Mouse (Mus musculus) neural tube, embryonic 14.5 days (tissue): Measurements from ENCODE around the gene Frmd4a. TPM values are rescaled to one million over a fixed set of nuclear protein-coding genes. Genes with fewer than 3 reads are reported as not detected.

ENCODE experiments used
- ATAC-seq: fragments of 200-750 bp; cut with Nextera tagmentation; 2 replicates; pipeline ENCODE4 v1.8.0; 2017; ENCODE audit warnings: low read depth, mild to moderate bottlenecking, moderate TSS enrichment, moderate library complexity
- H3K27ac ChIP-seq: fragments of 300-500 bp; sonication (generic); 2 replicates; pipeline ENCODE4 v1.5.1; 2014; ENCODE audit warnings: low read depth, mild to moderate bottlenecking, control low read depth, low read length, moderate library complexity, mixed read lengths
- H3K27me3 ChIP-seq: fragments of 300-500 bp; sonication (generic); 2 replicates; pipeline ENCODE4 v1.6.1; 2014; ENCODE audit warnings: low read length; ENCODE audit not compliant: control insufficient read depth, insufficient read depth
- H3K36me3 ChIP-seq: fragments of 300-500 bp; sonication (generic); 2 replicates; pipeline ENCODE4 v1.6.1; 2014; ENCODE audit warnings: low read length, mixed read lengths; ENCODE audit not compliant: control insufficient read depth, insufficient read depth
- H3K4me1 ChIP-seq: fragments of 300-500 bp; sonication (generic); 2 replicates; pipeline ENCODE4 v1.6.1; 2014; ENCODE audit warnings: low read length; ENCODE audit not compliant: control insufficient read depth, insufficient read depth
- H3K4me2 ChIP-seq: fragments of 300-500 bp; sonication (generic); 2 replicates; pipeline ENCODE4 v1.6.1; 2014; ENCODE audit warnings: mild to moderate bottlenecking, low read depth, low read length, control low read depth
- H3K4me3 ChIP-seq: fragments of 300-500 bp; sonication (generic); 2 replicates; pipeline ENCODE4 v1.5.1; 2014; ENCODE audit warnings: low read depth, low read length, control low read depth, mixed read lengths
- H3K9ac ChIP-seq: fragments of 300-500 bp; sonication (generic); replicated peaks from 2 replicates; pipeline ENCODE4 v1.6.1; 2014; ENCODE audit warnings: low read depth, mild to moderate bottlenecking, control low read depth, low read length, mixed read lengths
- H3K9me3 ChIP-seq: fragments of 300-500 bp; sonication (generic); 2 replicates; pipeline ENCODE4 v1.6.1; 2016; ENCODE audit warnings: low read length; ENCODE audit not compliant: control insufficient read depth
- WGBS: fragments of 180-500 bp; shearing (Covaris S2); extraction: QIAGEN DNeasy Blood & Tissue Kit; methylation state at CpG from one replicate; pipeline ENCODE4 v1.1.7; 2014; 5-methylcytosine and 5-hydroxymethylcytosine counted together
- polyA plus RNA-seq: library from polyadenylated mRNA; unstranded; fragments of >200 nt; fragmentation: Nextera tagmentation; extraction: Ambion mirVana; gene quantifications from 2 replicates; pipeline ENCODE4 v1.2.1, GENCODE M21; 2014

Frmd4a gene
- polyA plus RNA-seq, 1 experiment from 2014 or later, result 67.4 TPM

DNA sequence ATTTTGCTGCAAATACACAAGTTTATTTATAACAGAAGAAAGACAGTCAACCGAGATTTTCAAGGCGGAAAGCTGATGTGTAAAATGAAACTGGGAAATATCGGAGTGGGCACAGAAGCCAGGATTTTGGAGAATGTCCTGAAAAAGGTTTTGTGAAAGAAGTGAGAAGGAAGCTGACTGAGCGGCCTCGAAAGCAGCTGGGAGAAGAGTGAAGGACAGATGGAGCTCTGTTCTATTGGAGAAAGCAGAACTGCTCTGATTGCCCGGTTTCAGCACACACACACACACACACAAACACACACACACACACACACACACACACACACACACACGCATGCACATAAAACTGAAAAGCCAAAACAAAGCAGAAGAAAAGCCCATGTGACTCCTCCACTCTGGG, 249.9 kb downstream of the Frmd4a start:
- Histone ChIP-seq H3K9me3 (no peaks in the 10 kb centered on the region), H3K4me1 (0 out of 2 replicates have a peak, but pooled peaks cover 2% of the 10 kb centered on the region), H3K9ac (no peak overlapping the region), H3K4me2 (no peak overlapping the region), H3K27ac (no peak overlapping the region), H3K27me3 (no peaks in the 10 kb centered on the region), H3K4me3 (no peak overlapping the region), H3K36me3 (no peaks in the 10 kb centered on the region)
- WGBS, result 85% methylated on average over 7 of the region's 7 CpGs
- ATAC-seq, result no peak

- Histone ChIP-seq H3K27ac (no peak overlapping the region), H3K4me2 (no peak overlapping the region), H3K27me3 (no peaks in the 10 kb centered on the region), H3K9ac (no peak overlapping the region), H3K9me3 (no peaks in the 10 kb centered on the region), H3K36me3 (no peaks in the 10 kb centered on the region), H3K4me3 (no peak overlapping the region), H3K4me1 (0 out of 2 replicates have a peak, but pooled peaks cover 6% of the 10 kb centered on the region)
- no peak for ATAC-seq
- 84% methylated on average over 5 of the region's 5 CpGs for WGBS
Measured at GRCm38 (mm10) chr2:4282777-4283176, 265.3 kb downstream of the Frmd4a start.

GRCm38 (mm10) chr2:4285693-4286291, 268.3 kb downstream of the Frmd4a start:
- Histone ChIP-seq H3K9ac (no peak overlapping the region), H3K9me3 (no peaks in the 10 kb centered on the region), H3K4me1 (0 out of 2 replicates have a peak, but pooled peaks cover 6% of the 10 kb centered on the region), H3K4me3 (no peak overlapping the region), H3K27ac (no peak overlapping the region), H3K4me2 (no peak overlapping the region; the same call in 1 of the 2 replicates), H3K36me3 (no peaks in the 10 kb centered on the region), H3K27me3 (no peaks in the 10 kb centered on the region)
- ATAC-seq, result no peak
- 17% methylated on average over 4 of the region's 4 CpGs for WGBS

- H3K4me1 ChIP-seq, result 0 out of 2 replicates have a peak, but pooled peaks cover 6% of the 10 kb centered on the region
- no peak overlapping the region for H3K9ac ChIP-seq
- no peaks in the 10 kb centered on the region for H3K36me3 ChIP-seq
- no peak overlapping the region for H3K27ac ChIP-seq
- H3K27me3 ChIP-seq, result no peaks in the 10 kb centered on the region
- H3K4me2 ChIP-seq, result peak overlapping the region; percentile 23; the same call in 1 of the 2 replicates
- no peaks in the 10 kb centered on the region for H3K9me3 ChIP-seq
- H3K4me3 ChIP-seq, result no peak overlapping the region
- whole genome bisulfite sequencing, result 28% methylated on average over 8 of the region's 8 CpGs
- ATAC-seq, result peak; percentile 38; the same call in 1 of the 2 replicates
Measured at GRCm38 (mm10) chr2:4286390-4286901, 268.9 kb downstream of the Frmd4a start.

GRCm38 (mm10) chr2:4290475-4290874, 273.0 kb downstream of the Frmd4a start:
- H3K4me1 ChIP-seq, result 0 out of 2 replicates have a peak, but pooled peaks cover 6% of the 10 kb centered on the region
- 98% methylated on average over 2 of the region's 2 CpGs for WGBS
- no peaks in the 10 kb centered on the region for H3K9me3 ChIP-seq
- H3K36me3 ChIP-seq, result no peaks in the 10 kb centered on the region
- no peak overlapping the region for H3K9ac ChIP-seq
- no peak overlapping the region for H3K27ac ChIP-seq
- H3K4me3 ChIP-seq, result no peak overlapping the region
- no peaks in the 10 kb centered on the region for H3K27me3 ChIP-seq
- H3K4me2 ChIP-seq, result no peak overlapping the region
- ATAC-seq, result no peak

- Histone ChIP-seq H3K4me3 (no peak overlapping the region), H3K9me3 (no peaks in the 10 kb centered on the region), H3K36me3 (no peaks in the 10 kb centered on the region), H3K27ac (no peak overlapping the region), H3K9ac (no peak overlapping the region), H3K27me3 (no peaks in the 10 kb centered on the region), H3K4me1 (0 out of 2 replicates have a peak, but pooled peaks cover 6% of the 10 kb centered on the region), H3K4me2 (no peak overlapping the region)
- no peak for ATAC-seq
- 71% methylated on average over 2 of the region's 2 CpGs for WGBS
Measured at GRCm38 (mm10) chr2:4291100-4291499, 273.6 kb downstream of the Frmd4a start.

- no peaks in the 10 kb centered on the region for H3K27me3 ChIP-seq
- no peak overlapping the region for H3K4me2 ChIP-seq
- no peaks in the 10 kb centered on the region for H3K36me3 ChIP-seq
- H3K27ac ChIP-seq, result no peak overlapping the region
- WGBS, result 93% methylated on average over 3 of the region's 3 CpGs
- ATAC-seq, result no peak
- H3K4me3 ChIP-seq, result no peak overlapping the region
- H3K9me3 ChIP-seq, result no peaks in the 10 kb centered on the region
- no peak overlapping the region for H3K9ac ChIP-seq
- H3K4me1 ChIP-seq, result 0 out of 2 replicates have a peak, but pooled peaks cover 1% of the 10 kb centered on the region
Measured at GRCm38 (mm10) chr2:4291671-4292070, 274.2 kb downstream of the Frmd4a start.

GRCm38 (mm10) chr2:4293726-4294125, 276.2 kb downstream of the Frmd4a start:
- Histone ChIP-seq H3K36me3 (no peaks in the 10 kb centered on the region), H3K27ac (no peak overlapping the region), H3K9ac (no peak overlapping the region), H3K27me3 (no peaks in the 10 kb centered on the region), H3K9me3 (no peaks in the 10 kb centered on the region), H3K4me1 (peaks cover 4% of the 10 kb centered on the region; the same call in 1 of the 2 replicates), H3K4me2 (no peak overlapping the region), H3K4me3 (no peak overlapping the region)
- no peak for ATAC-seq
- 100% methylated on average over 1 of the region's 1 CpGs for WGBS

GRCm38 (mm10) chr2:4295641-4296040, 278.1 kb downstream of the Frmd4a start:
- Histone ChIP-seq H3K4me3 (no peak overlapping the region), H3K36me3 (no peaks in the 10 kb centered on the region), H3K4me1 (peaks cover 14% of the 10 kb centered on the region; the same call in 1 of the 2 replicates), H3K27ac (no peak overlapping the region), H3K4me2 (no peak overlapping the region), H3K27me3 (no peaks in the 10 kb centered on the region), H3K9me3 (no peaks in the 10 kb centered on the region), H3K9ac (no peak overlapping the region)
- no peak for ATAC-seq
